Mouse (Mus musculus) embryonic facial prominence, embryonic 14.5 days (tissue): ENCODE data around the gene Plpp6. TPM values are rescaled to one million over a fixed set of nuclear protein-coding genes. Genes with fewer than 3 reads are reported as not detected.

Experiments
- ATAC-seq: fragments of 200-750 bp; cut with Nextera tagmentation; 2 replicates; pipeline ENCODE4 v1.8.0; 2017; ENCODE audit warnings: low read depth, moderate number of reproducible peaks, moderate TSS enrichment
- DNase-seq: peaks from one replicate; pipeline ENCODE4 v3.0.0-alpha.2; 2015; ENCODE audit warnings: low spot score
- H3K27ac ChIP-seq: fragments of 300-500 bp; sonication (generic); replicated peaks from 2 replicates; pipeline ENCODE4 v1.5.1; 2014; ENCODE audit warnings: low read depth, mild to moderate bottlenecking, low read length, moderate library complexity
- H3K27me3 ChIP-seq: fragments of 300-500 bp; sonication (generic); replicated peaks from 2 replicates; pipeline ENCODE4 v1.6.1; 2014; ENCODE audit warnings: low read length; ENCODE audit not compliant: control insufficient read depth, insufficient read depth
- H3K36me3 ChIP-seq: fragments of 300-500 bp; sonication (generic); 2 replicates; pipeline ENCODE4 v1.6.1; 2014; ENCODE audit warnings: low read length, mixed read lengths; ENCODE audit not compliant: control insufficient read depth, insufficient read depth
- H3K4me1 ChIP-seq: fragments of 300-500 bp; sonication (generic); 2 replicates; pipeline ENCODE4 v1.6.1; 2014; ENCODE audit warnings: antibody characterized with exemption, low read length; ENCODE audit not compliant: control insufficient read depth, insufficient read depth
- H3K4me2 ChIP-seq: fragments of 300-500 bp; sonication (generic); 2 replicates; pipeline ENCODE4 v1.6.1; 2014; ENCODE audit warnings: low read depth, mild to moderate bottlenecking, low read length, moderate library complexity, mixed read lengths
- H3K4me3 ChIP-seq: fragments of 300-500 bp; sonication (generic); 2 replicates; pipeline ENCODE4 v1.5.1; 2014; ENCODE audit warnings: low read depth, mild to moderate bottlenecking, low read length
- H3K9ac ChIP-seq: fragments of 300-500 bp; sonication (generic); 2 replicates; pipeline ENCODE4 v1.6.1; 2014; ENCODE audit warnings: low read depth, mild to moderate bottlenecking, low read length, moderate library complexity, mixed read lengths
- H3K9me3 ChIP-seq: fragments of 300-500 bp; sonication (generic); 2 replicates; pipeline ENCODE4 v1.6.1; 2016; ENCODE audit warnings: low read length; ENCODE audit not compliant: control insufficient read depth
- WGBS: fragments of 180-500 bp; shearing (Covaris S2); extraction: QIAGEN DNeasy Blood & Tissue Kit; methylation state at CpG from one replicate; pipeline ENCODE4 v1.1.7; 2014; 5-methylcytosine and 5-hydroxymethylcytosine counted together
- polyA plus RNA-seq: library from polyadenylated mRNA; unstranded; fragments of >200 nt; fragmentation: Nextera tagmentation; extraction: Ambion mirVana; gene quantifications from 2 replicates; pipeline ENCODE4 v1.2.1, GENCODE M21; 2014

Plpp6 gene
- polyA plus RNA-seq, 1 experiment from 2014 or later = 8.4 TPM

DNA sequence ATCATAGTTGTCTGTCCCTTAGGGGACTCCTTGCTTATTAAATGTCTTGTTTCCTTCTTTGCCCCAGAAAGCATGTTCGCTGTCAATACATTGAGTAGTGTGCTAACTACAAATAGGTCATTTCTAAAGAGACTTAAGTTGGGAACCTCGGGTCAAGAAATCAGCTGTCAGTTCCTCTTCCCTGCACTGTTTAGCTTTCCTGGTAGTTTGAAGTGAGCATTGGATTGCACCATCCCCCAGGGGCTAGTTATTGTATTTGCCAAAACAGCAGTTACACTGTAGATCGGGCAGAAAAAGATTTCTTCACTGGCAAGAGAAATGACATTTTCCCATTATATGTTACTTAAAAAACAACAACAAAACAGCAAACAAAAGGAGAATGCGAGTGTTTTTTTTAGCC is 4.4 kb downstream of the Plpp6 start:
- H3K4me3 ChIP-seq = no peak overlapping the region
- no peak for DNase-seq
- no peaks in the 10 kb centered on the region for H3K27me3 ChIP-seq
- WGBS = 58% methylated on average over 4 of the region's 4 CpGs
- H3K9me3 ChIP-seq = no peaks in the 10 kb centered on the region
- H3K27ac ChIP-seq = no peak overlapping the region
- ATAC-seq = no peak
- no peak overlapping the region for H3K9ac ChIP-seq
- peaks cover 13% of the 10 kb centered on the region for H3K4me1 ChIP-seq
- H3K36me3 ChIP-seq = no peaks in the 10 kb centered on the region
- H3K4me2 ChIP-seq = no peak overlapping the region

DNA sequence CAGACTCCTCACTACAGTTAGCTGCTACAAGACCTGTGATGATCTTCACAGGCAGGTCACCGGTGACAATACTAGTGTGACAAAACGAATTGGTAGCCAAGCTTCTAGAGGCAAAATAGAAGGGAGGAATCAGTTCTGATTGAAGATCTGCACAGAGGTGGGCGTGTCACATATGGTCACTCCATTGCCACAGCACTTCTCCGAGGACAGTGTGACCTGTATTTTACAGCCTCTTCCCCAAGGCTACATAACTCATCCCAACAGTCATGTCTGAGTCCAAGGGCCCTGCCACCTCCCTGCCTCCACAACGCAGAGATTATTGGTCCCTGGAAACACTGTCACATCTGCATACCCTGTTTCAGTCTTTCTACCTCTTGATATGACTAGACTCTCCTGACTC is 5.5 kb downstream of the Plpp6 start:
- WGBS = 87% methylated on average over 5 of the region's 5 CpGs
- Histone ChIP-seq H3K4me2 (no peak overlapping the region), H3K27ac (no peak overlapping the region), H3K9ac (no peak overlapping the region), H3K27me3 (no peaks in the 10 kb centered on the region), H3K4me3 (no peak overlapping the region), H3K36me3 (no peaks in the 10 kb centered on the region), H3K4me1 (peaks cover 13% of the 10 kb centered on the region), H3K9me3 (no peaks in the 10 kb centered on the region)
- DNase-seq (no peak), ATAC-seq (no peak)

DNA sequence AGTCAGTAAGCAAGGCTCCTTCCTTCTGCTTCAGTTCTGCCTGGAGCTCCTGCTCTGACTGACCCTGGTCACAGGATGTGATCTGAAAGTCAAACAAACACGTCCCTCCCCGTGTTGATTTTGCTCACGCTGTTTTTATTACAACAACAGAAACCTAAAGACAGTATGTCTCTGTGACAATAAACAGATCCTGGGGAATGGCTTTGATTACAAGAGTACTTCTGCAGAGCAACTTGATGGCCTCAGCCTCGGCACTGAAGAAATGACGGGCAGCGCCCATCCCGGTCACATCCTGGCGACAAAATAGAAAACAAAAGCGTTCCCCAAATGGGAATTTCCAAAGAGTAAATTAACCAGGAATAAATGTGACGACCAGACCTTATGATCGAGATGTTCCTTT is 6.5 kb downstream of the Plpp6 start:
- ATAC-seq (no peak), DNase-seq (no peak)
- Histone ChIP-seq H3K36me3 (no peaks in the 10 kb centered on the region), H3K4me1 (peaks cover 8% of the 10 kb centered on the region), H3K4me2 (no peak overlapping the region), H3K27ac (no peak overlapping the region), H3K4me3 (no peak overlapping the region), H3K27me3 (peaks cover 3% of the 10 kb centered on the region; the same call in 1 of the 2 replicates), H3K9me3 (no peaks in the 10 kb centered on the region), H3K9ac (no peak overlapping the region)
- WGBS = 57% methylated on average over 11 of the region's 11 CpGs

DNA sequence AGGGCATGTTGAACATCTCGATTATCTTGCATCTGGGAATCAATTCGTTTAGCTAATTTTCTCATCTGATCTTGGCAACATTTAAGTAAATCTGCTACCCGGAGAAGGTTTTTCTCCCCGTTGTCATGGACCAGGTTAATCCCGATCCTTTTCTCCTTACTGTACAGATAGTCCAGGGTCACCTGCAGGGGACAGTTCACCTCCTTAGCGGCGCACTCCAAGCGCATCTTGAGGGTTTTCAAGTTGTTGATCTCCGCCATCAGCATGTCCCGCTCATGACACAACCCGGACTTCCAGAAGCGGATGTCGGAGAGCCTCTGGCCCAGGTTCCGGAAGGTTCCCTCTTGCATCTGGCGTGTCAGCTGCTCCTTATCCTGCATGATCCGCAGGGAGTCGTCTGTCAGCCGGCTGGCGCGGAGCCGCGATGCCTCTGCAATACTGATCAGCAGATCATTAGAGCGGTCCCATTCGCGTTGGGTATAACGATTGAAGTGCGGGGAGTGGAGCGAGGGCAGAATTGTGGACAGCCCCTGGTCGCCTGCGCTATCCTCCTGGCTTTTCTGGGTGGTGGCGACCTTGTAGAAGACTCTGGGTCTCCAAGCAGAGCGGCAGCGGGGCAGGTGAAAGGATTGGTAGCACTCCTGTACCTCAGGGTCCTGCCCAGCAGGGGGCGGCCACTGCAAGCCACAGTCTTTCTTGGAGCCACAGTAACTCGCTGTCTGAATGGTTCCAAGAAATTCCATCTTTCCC is 11.3 kb downstream of the Plpp6 start:
- DNase-seq (peak; percentile 76), ATAC-seq (no peak)
- H3K4me2 ChIP-seq = peak overlapping the region; percentile 74
- H3K27ac ChIP-seq = no peak overlapping the region
- peaks cover 3% of the 10 kb centered on the region; the same call in 1 of the 2 replicates for H3K27me3 ChIP-seq
- H3K9me3 ChIP-seq = no peaks in the 10 kb centered on the region
- peak overlapping the region; percentile 56 for H3K9ac ChIP-seq
- 17% methylated on average over 32 of the region's 35 CpGs for WGBS
- no peaks in the 10 kb centered on the region for H3K36me3 ChIP-seq
- peak overlapping the region; percentile 37 for H3K4me3 ChIP-seq
- H3K4me1 ChIP-seq = no peaks in the 10 kb centered on the region

DNA sequence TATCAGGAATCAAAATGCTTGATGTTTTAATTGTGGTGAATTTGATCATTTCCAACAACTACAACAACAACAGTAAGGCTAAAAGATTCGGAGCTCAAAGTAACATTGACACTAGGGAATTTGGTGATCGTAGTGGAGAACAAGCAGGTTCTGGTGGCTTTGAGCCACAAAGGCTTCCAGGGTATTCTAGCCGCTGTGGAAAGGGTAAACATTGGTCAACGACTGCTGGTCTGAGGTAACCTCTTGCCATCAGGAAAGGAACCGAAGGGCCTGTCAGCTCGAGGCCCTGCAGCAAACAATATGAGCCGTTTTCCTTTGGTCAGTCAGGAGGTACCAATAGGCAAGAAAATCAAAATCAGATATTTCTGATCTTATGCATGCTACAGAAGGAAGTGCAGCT is 18.9 kb downstream of the Plpp6 start:
- 79% methylated on average over 7 of the region's 7 CpGs for WGBS
- H3K36me3 ChIP-seq = no peaks in the 10 kb centered on the region
- DNase-seq = no peak
- no peak for ATAC-seq
- H3K27ac ChIP-seq = no peak overlapping the region
- H3K27me3 ChIP-seq = no peaks in the 10 kb centered on the region
- H3K4me2 ChIP-seq = no peak overlapping the region
- H3K9ac ChIP-seq = no peak overlapping the region
- H3K9me3 ChIP-seq = no peaks in the 10 kb centered on the region
- H3K4me1 ChIP-seq = no peaks in the 10 kb centered on the region
- no peak overlapping the region for H3K4me3 ChIP-seq

DNA sequence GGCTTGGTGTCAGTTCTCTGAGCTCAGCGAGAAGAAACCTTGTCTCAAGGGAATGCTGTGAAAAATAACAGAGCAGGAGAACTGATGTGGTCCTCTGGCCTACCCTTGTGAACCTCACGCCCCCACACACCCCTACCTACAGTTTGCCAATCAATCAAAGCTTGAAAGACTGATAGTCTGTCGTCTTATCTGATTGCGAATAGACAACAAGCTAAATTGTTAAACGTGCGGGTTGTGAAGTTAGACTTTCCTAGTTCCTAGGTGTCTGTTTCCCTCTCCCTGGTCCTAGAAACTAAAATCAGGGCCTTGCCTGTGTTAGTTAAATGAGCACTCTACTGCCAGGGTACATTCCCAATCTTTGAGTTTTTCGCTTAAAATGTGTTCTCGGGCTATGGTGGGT is 25.8 kb downstream of the Plpp6 start:
- peak overlapping the region; percentile 92; the same call in 1 of the 2 replicates for H3K9ac ChIP-seq
- no peaks in the 10 kb centered on the region for H3K9me3 ChIP-seq
- no peak for DNase-seq
- peaks cover 19% of the 10 kb centered on the region for H3K36me3 ChIP-seq
- H3K4me3 ChIP-seq = peak overlapping the region; percentile 92
- peak overlapping the region; percentile 81 for H3K4me2 ChIP-seq
- no peak for ATAC-seq
- WGBS = 64% methylated on average over 8 of the region's 8 CpGs
- no peaks in the 10 kb centered on the region for H3K27me3 ChIP-seq
- H3K27ac ChIP-seq = peak overlapping the region; percentile 90
- H3K4me1 ChIP-seq = 0 out of 2 replicates have a peak, but pooled peaks cover 5% of the 10 kb centered on the region

- H3K9me3 ChIP-seq = no peaks in the 10 kb centered on the region
- H3K36me3 ChIP-seq = peaks cover 26% of the 10 kb centered on the region
- peak within 1 kb of the TSS; percentile 90 for H3K27ac ChIP-seq
- peak; percentile 98 for DNase-seq
- peak within 1 kb of the TSS; percentile 92 for H3K4me3 ChIP-seq
- 0 out of 2 replicates have a peak, but pooled peaks cover 5% of the 10 kb centered on the region for H3K4me1 ChIP-seq
- H3K9ac ChIP-seq = peak within 1 kb of the TSS; percentile 92
- H3K4me2 ChIP-seq = peak within 1 kb of the TSS; percentile 81
- WGBS = 0% methylated on average over 28 of the region's 37 CpGs
- no peaks in the 10 kb centered on the region for H3K27me3 ChIP-seq
- ATAC-seq = peak; percentile 98
These were observed 26.4 kb downstream of the Plpp6 start, which contains the start of gene Cdc37l1 for GRCm38 (mm10) chr19:28990194-28990589. Gene Cdc37l1, plus strand, starts transcription at chr19:28990352.

DNA sequence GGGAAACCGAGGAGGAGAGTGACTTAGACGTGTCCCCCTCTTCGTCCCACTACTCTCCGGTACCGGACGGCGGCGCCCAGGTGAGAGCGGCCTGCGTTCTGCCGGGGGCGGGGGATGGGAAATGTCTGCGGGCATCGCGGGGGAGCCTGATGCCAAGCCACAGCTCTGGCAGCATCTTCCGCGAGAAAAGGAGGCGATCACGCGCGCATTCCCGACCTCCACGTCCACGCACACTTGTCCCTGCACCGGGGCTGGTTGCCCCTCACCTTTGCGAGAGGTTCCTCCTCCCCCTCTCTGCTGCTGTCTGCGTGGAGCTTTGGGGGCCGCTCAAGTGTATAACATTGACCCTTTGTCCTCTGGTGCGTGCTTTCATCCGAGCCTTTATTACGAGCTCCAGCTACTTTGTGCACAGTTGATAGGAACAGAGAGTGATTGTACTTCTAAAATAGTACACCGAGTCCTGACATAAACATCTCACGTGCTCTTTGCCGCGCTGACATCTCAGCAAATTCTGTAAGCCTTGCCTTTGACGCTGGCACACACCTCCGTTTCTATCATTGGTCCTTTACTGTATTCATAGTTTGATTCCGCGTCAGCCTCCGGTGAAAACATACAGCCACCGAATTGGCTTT is 27.0 kb downstream of the Plpp6 start:
- peak; percentile 32 for DNase-seq
- 1% methylated on average over 24 of the region's 41 CpGs for WGBS
- ATAC-seq = peak; percentile 56
- Histone ChIP-seq H3K9ac (peak overlapping the region; percentile 92), H3K4me2 (peak overlapping the region; percentile 81), H3K9me3 (no peaks in the 10 kb centered on the region), H3K4me3 (peak overlapping the region; percentile 92), H3K27ac (peak overlapping the region; percentile 90), H3K27me3 (no peaks in the 10 kb centered on the region), H3K4me1 (0 out of 2 replicates have a peak, but pooled peaks cover 5% of the 10 kb centered on the region), H3K36me3 (peaks cover 31% of the 10 kb centered on the region)
